Mouse (Mus musculus): Measurements from ENCODE around the gene 3830406C13Rik. TPM values are rescaled to one million over a fixed set of nuclear protein-coding genes. Genes with fewer than 3 reads are reported as not detected.
"Not testable (repeated sequence)": the region's sequence is repeated elsewhere in the genome, so short reads cannot be mapped to it uniquely, and the experiment has no call there.

3830406C13Rik gene
- polyA plus RNA-seq (2015; fragmentation: Nextera tagmentation; extraction: Ambion mirVana), result 20.4 and 21.0 TPM in 2 replicates

GRCm38 (mm10) chr14:12284141-12284912 lies at the start of gene 3830406C13Rik:
Gene 3830406C13Rik, plus strand, starts transcription at chr14:12284173.
- peak; percentile 86 for DNase-seq
- WGBS (ENCODE audit: insufficient replicate concordance), result 2% methylated on average over 48 of the region's 48 CpGs
- peak within 1 kb of the TSS; percentile 81 for H3K4me2 ChIP-seq (ENCODE audit: low read depth, low read length)
- no peaks in the 10 kb centered on the region; the same call in 1 of the 2 replicates for H3K36me3 ChIP-seq (replicated peaks; ENCODE audit: insufficient read depth, low read length)
- peak; percentile 92 for ATAC-seq
- H3K27ac ChIP-seq (ENCODE audit: low read depth), result peak within 1 kb of the TSS; percentile 98
- H3K9ac ChIP-seq (replicated peaks), result peak within 1 kb of the TSS; percentile 97
- H3K27me3 ChIP-seq (ENCODE audit: insufficient read depth, low read length), result no peaks in the 10 kb centered on the region
- H3K9me3 ChIP-seq (ENCODE audit: low read length), result no peaks in the 10 kb centered on the region
- no peaks in the 10 kb centered on the region for H3K4me1 ChIP-seq (ENCODE audit: insufficient read depth)
- no peak for TF ChIP-seq EP300 (IDR thresholded peaks at IDR 0.05; ENCODE audit: low read depth)
- no peak for TF ChIP-seq CTCF (IDR thresholded peaks at IDR 0.05; ENCODE audit: low read depth)
- H3K4me3 ChIP-seq (ENCODE audit: low read depth, low read length), result peak within 1 kb of the TSS; percentile 93

DNA sequence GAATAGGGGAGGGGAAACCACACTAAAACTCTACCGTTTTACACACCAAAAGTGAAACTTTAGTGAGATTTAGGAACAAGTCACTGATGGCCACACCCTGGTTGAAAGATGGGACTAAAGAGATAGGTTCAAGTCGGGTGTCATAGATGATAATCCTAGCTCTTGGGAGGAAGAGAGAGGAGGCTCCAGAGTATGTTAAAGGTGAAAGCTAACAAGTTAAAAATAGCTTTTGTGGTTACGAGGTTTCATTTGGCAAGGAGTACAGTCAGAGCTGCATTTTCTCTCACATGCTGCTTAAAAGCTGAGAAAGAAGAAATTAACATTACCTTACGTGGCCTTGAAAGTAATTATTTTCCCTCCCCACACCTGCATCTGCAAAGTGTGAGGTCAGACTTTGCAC lies 40.2 kb upstream of the 3830406C13Rik start:
- no peak overlapping the region for H3K4me2 ChIP-seq (ENCODE audit: low read depth, low read length)
- H3K36me3 ChIP-seq (replicated peaks; ENCODE audit: insufficient read depth, low read length), result no peaks in the 10 kb centered on the region
- DNase-seq (no peak), ATAC-seq (no peak)
- no peak overlapping the region for H3K4me3 ChIP-seq (ENCODE audit: low read depth, low read length)
- H3K27me3 ChIP-seq (ENCODE audit: insufficient read depth, low read length), result no peaks in the 10 kb centered on the region
- TF ChIP-seq EP300 (IDR thresholded peaks at IDR 0.05; ENCODE audit: low read depth) (no peak), CTCF (IDR thresholded peaks at IDR 0.05; ENCODE audit: low read depth) (no peak)
- no peaks in the 10 kb centered on the region for H3K4me1 ChIP-seq (ENCODE audit: insufficient read depth)
- WGBS (ENCODE audit: insufficient replicate concordance), result 36% methylated on average over 4 of the region's 4 CpGs
- no peak overlapping the region for H3K27ac ChIP-seq (ENCODE audit: low read depth)
- H3K9me3 ChIP-seq (ENCODE audit: low read length), result no peaks in the 10 kb centered on the region
- H3K9ac ChIP-seq (replicated peaks), result no peak overlapping the region

DNA sequence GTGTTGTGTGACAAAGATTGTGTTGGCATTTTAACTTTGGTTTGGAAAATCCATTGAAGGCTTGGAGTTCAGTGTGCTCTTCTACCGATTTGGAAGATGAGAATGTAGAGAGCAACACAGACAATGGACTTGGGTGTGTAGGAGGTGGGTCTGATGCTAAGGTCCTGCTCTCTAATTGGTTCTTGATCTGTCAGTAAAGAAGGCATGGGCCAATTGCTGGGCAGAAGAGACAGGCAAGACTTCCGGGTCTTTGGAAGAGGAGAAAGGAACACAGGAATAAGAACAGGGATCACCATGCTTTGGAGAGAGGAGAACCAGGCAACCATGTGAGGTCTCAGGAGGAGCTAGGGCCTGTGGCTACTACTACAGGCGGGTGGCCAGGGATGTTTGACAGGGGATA lies 7.9 kb upstream of the 3830406C13Rik start:
- no peak overlapping the region for H3K27ac ChIP-seq (ENCODE audit: low read depth)
- no peak overlapping the region for H3K4me3 ChIP-seq (ENCODE audit: low read depth, low read length)
- no peak overlapping the region for H3K9ac ChIP-seq (replicated peaks)
- no peak overlapping the region for H3K4me2 ChIP-seq (ENCODE audit: low read depth, low read length)
- no peaks in the 10 kb centered on the region for H3K9me3 ChIP-seq (ENCODE audit: low read length)
- ATAC-seq (no peak), DNase-seq (no peak)
- WGBS (ENCODE audit: insufficient replicate concordance), result 52% methylated on average over 3 of the region's 3 CpGs
- no peaks in the 10 kb centered on the region for H3K4me1 ChIP-seq (ENCODE audit: insufficient read depth)
- no peaks in the 10 kb centered on the region for H3K27me3 ChIP-seq (ENCODE audit: insufficient read depth, low read length)
- TF ChIP-seq EP300 (IDR thresholded peaks at IDR 0.05; ENCODE audit: low read depth), result no peak
- no peak for TF ChIP-seq CTCF (IDR thresholded peaks at IDR 0.05; ENCODE audit: low read depth)
- no peaks in the 10 kb centered on the region for H3K36me3 ChIP-seq (replicated peaks; ENCODE audit: insufficient read depth, low read length)

DNA sequence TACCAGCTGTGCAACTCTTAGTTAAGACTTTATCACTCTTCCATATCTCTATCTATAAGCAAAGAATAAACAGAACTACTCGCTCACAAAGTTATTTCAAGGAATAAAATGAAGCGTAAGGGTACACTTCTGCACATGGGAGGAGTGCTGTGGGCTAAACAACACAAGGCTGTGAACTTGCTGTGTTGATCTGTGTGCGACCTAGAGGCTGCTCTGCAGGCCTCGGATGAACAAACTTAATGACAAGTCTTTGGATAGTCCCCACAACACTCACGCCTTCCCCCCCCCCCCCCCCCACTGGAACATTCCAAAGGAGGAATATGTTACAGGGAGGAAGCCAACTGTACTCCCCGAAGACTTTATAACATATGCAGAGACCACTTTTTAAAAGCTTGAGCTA lies 332 bp upstream of the 3830406C13Rik start, which contains the start of gene Gm49355:
Gene Gm49355 (plus strand): TSS at position 336 of the 400 bp plus-strand sequence.
- ATAC-seq, result no peak
- 72% methylated on average over 6 of the region's 6 CpGs for WGBS (ENCODE audit: insufficient replicate concordance)

DNA sequence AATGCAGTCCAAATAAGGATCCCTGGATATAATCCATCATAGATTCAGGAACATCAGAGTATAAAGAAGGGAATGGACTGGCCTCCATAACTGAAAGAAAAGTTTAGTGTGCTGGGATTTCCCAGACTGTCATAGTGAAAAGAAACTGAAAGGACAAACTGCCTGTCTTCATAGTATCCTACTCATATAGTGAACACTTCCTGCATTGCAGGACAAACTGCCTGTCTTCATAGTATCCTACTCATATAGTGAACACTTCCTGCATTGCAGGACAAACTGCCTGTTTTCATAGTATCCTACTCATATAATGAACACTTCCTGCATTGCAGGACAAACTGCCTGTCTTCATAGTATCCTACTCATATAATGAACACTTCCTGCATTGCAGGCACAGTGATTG lies 5.8 kb downstream of the 3830406C13Rik start:
- not testable (repeated sequence) for H3K36me3 ChIP-seq (replicated peaks; ENCODE audit: insufficient read depth, low read length); H3K9me3 ChIP-seq (ENCODE audit: low read length); DNase-seq; H3K9ac ChIP-seq (replicated peaks); H3K27me3 ChIP-seq (ENCODE audit: insufficient read depth, low read length); H3K4me2 ChIP-seq (ENCODE audit: low read depth, low read length); H3K4me3 ChIP-seq (ENCODE audit: low read depth, low read length); ATAC-seq; H3K27ac ChIP-seq (ENCODE audit: low read depth); H3K4me1 ChIP-seq (ENCODE audit: insufficient read depth)

More for the DNA sequence above, 332 bp upstream of the 3830406C13Rik start, which contains the start of gene Gm49355:
- Histone ChIP-seq H3K27ac (ENCODE audit: low read depth) (peak within 1 kb of the TSS; percentile 98), H3K4me1 (ENCODE audit: insufficient read depth) (no peaks in the 10 kb centered on the region), H3K27me3 (ENCODE audit: insufficient read depth, low read length) (no peaks in the 10 kb centered on the region), H3K9ac (replicated peaks) (peak within 1 kb of the TSS; percentile 97), H3K4me2 (ENCODE audit: low read depth, low read length) (peak within 1 kb of the TSS; percentile 81), H3K9me3 (ENCODE audit: low read length) (no peaks in the 10 kb centered on the region), H3K4me3 (ENCODE audit: low read depth, low read length) (peak within 1 kb of the TSS; percentile 93), H3K36me3 (replicated peaks; ENCODE audit: insufficient read depth, low read length) (no peaks in the 10 kb centered on the region; the same call in 1 of the 2 replicates)
- TF ChIP-seq EP300 (IDR thresholded peaks at IDR 0.05; ENCODE audit: low read depth), result no peak
- TF ChIP-seq CTCF (IDR thresholded peaks at IDR 0.05; ENCODE audit: low read depth), result no peak
- DNase-seq, result no peak

DNA sequence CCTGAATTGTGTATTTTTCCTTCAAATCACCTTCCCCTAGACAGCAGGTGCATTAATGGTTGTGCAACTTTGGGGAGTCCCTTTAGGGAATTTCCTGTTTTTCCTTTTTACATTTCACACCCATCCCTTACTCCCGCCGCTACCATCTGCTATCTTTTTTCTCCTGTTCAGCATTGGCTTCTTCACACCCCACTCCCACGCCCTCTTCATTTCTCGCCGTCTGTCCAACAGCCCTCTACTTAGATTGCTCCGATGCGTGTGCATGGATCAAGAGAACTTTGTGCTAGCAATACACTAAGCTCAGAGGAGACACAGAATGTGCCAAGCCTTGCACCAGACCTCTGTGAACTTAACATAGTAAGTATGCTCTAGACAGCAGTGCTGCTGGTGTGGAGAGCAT lies 12.4 kb downstream of the 3830406C13Rik start:
- DNase-seq (no peak), ATAC-seq (no peak)
- H3K36me3 ChIP-seq (replicated peaks; ENCODE audit: insufficient read depth, low read length), result peaks cover 12% of the 10 kb centered on the region
- 90% methylated on average over 7 of the region's 7 CpGs for WGBS (ENCODE audit: insufficient replicate concordance)
- H3K27ac ChIP-seq (ENCODE audit: low read depth), result no peak overlapping the region
- H3K27me3 ChIP-seq (ENCODE audit: insufficient read depth, low read length), result no peaks in the 10 kb centered on the region
- H3K9me3 ChIP-seq (ENCODE audit: low read length), result no peaks in the 10 kb centered on the region
- H3K4me2 ChIP-seq (ENCODE audit: low read depth, low read length), result no peak overlapping the region
- no peaks in the 10 kb centered on the region for H3K4me1 ChIP-seq (ENCODE audit: insufficient read depth)
- H3K9ac ChIP-seq (replicated peaks), result no peak overlapping the region
- TF ChIP-seq CTCF (IDR thresholded peaks at IDR 0.05; ENCODE audit: low read depth), result no peak
- no peak for TF ChIP-seq EP300 (IDR thresholded peaks at IDR 0.05; ENCODE audit: low read depth)
- no peak overlapping the region for H3K4me3 ChIP-seq (ENCODE audit: low read depth, low read length)
